Mouse (Mus musculus): ENCODE measurements around the gene Leng9.

GRCm38 (mm10) chr7:4098301-4098700 is 51.9 kb downstream of the Leng9 start:
- TF ChIP-seq CTCF (IDR thresholded peaks at IDR 0.05; ENCODE audit: low read depth, low read length) (no peak), TAL1 (conservative IDR thresholded peaks at IDR 0.05; ENCODE audit: low read depth, low read length) (no peak), GATA1 (IDR thresholded peaks at IDR 0.05; ENCODE audit: borderline replicate concordance, low read length) (no peak)

All from G1E (cell line).